Mouse (Mus musculus) brain, embryonic 14.5 days (tissue): Measurements from ENCODE around the gene Fzd4. TPM values are rescaled to one million over a fixed set of nuclear protein-coding genes. Genes with fewer than 3 reads are reported as not detected.

Experiments
- DNase-seq: peaks from one replicate; pipeline ENCODE4 v3.0.0-alpha.2; 2011; ENCODE audit warnings: low read depth
- CTCF ChIP-seq: fragments of 200-500 bp; IDR thresholded peaks from 2 replicates; pipeline ENCODE4 v1.5.1; 2012; ENCODE audit warnings: inconsistent platforms, mild to moderate bottlenecking, moderate library complexity, borderline replicate concordance; ENCODE audit not compliant: insufficient read depth, insufficient read length; ENCODE audit errors: extremely low read depth
- POLR2A ChIP-seq: fragments of 200-500 bp; IDR thresholded peaks from 2 replicates; pipeline ENCODE4 v1.6.1; 2012; ENCODE audit warnings: mild to moderate bottlenecking, inconsistent platforms, borderline replicate concordance; ENCODE audit not compliant: poor library complexity, insufficient read depth, insufficient read length, severe bottlenecking; ENCODE audit errors: extremely low read depth
- polyA plus RNA-seq: library from polyadenylated mRNA; depleted of rRNA; stranded (reverse); fragments of >200 nt; gene quantifications from 2 replicates; pipeline ENCODE4 v1.2.3, GENCODE M21; 2012

Fzd4 gene
- polyA plus RNA-seq, 1 experiment: 3.1 TPM

DNA sequence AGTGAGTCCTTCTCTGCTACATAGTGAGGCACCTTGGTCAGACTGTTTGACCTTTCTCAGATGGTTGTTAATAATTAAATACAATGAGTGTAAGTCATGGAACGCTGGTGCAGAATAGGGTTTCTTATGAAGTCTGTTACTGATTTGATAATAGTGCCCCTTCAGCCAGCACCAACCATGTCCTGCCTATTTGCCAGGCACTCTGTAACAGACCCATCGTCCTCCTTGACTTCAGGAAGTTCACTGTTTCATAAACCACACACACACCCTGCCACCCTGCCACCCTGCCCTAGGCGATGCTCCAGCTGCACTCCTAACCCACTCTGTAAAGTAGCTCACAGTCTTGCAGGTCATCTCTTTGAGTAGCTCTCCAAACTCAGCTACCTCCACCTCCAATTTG lies 2.2 kb upstream of the Fzd4 start:
- TF ChIP-seq CTCF (no peak), POLR2A (no peak)
- no peak for DNase-seq

DNA sequence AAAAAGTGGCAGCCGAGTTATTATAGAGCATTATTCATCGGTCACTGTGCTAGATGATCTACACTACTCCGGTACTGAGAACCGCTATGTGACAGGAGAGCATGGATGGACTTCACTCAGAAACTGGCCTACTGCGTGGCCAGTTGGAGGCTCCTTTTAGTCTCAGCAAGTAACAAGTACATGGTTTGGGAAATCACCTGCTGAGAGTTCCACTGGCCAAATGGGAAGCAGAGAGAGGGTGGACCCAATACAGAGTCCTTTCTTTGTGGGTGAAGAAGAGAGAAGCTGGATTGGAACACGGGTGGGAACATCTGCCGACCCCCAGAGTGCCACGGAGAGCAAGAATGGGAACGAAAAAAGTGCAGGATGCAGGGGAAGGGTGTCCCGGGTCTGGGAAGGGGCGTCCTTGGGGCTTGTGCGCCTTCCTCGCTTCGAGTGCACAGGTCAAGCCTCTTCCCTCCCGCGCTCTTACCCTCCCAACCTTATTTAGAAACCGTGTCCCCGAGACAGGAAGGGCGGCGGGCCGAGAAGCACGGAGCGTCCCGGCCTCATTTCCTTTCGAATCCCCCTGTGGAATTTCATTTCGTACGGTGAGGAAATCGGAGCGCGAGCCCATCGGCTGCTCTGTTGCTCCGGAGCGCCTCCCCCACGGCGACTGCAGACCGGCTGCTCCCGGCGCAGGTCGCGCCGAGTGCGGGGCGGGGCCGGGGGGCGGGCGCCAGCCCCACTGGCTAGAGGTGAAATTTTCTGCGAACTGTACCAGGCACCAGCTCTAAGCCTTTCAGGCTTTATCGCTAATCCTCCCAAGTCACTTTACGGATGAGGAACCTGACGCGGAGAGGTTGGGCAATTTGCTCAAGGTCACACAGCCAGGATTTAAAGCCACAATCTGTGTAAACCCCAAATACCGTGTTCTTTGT lies 842 bp upstream of the Fzd4 start:
- peak; percentile 82 for DNase-seq
- TF ChIP-seq POLR2A (0 out of 2 replicates have a peak, but pooled peaks have one; percentile 18), CTCF (no peak)

DNA sequence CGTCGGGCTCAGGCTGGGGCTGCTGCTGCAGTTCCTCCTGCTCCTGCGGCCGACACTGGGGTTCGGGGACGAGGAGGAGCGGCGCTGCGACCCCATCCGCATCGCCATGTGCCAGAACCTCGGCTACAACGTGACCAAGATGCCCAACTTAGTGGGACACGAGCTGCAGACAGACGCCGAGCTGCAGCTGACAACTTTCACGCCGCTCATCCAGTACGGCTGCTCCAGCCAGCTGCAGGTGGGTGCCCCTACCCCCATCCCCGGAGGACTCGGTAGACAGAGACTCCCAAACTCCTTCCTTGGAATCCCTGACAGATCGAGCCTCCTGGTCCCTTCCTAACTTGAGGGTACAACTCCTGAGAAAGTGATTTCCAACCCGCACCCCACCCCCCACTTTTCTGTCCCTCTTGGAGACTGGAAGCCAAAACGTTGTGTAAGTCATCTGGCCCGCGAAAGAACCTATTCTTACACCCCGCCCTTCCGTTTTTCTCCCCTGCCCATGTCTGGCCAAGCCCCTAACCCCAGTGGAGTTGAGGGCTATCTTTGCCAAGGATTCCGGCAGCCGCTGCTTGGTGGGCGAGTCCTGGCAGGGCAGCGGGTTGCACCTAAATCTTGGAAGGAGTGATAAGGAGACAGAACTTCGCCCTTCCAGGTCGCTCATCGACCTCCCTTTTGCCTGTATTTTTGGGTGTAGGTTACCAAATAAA lies 732 bp downstream of the Fzd4 start:
- no peak for TF ChIP-seq CTCF
- TF ChIP-seq POLR2A: no peak
- DNase-seq: peak; percentile 21

DNA sequence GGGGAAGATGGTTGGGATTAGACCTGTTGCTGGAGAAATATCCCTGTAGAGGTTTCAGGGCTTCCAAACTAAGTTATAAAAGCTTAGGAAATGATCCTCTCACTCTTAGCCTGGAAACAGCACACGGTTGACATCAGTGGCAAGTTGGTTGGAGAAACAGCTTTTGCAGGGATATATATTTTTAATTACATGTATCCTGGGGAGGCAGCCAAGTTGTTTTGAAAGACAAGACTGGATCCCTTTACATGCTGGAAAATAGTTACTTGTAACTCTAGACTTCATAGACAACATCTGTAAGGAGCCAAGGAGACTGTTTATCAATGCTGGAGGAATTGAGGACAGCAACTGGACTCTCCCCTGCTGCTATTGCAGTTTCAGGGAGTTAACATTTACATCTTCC lies 1.9 kb downstream of the Fzd4 start:
- TF ChIP-seq CTCF (no peak), POLR2A (no peak)
- no peak for DNase-seq

DNA sequence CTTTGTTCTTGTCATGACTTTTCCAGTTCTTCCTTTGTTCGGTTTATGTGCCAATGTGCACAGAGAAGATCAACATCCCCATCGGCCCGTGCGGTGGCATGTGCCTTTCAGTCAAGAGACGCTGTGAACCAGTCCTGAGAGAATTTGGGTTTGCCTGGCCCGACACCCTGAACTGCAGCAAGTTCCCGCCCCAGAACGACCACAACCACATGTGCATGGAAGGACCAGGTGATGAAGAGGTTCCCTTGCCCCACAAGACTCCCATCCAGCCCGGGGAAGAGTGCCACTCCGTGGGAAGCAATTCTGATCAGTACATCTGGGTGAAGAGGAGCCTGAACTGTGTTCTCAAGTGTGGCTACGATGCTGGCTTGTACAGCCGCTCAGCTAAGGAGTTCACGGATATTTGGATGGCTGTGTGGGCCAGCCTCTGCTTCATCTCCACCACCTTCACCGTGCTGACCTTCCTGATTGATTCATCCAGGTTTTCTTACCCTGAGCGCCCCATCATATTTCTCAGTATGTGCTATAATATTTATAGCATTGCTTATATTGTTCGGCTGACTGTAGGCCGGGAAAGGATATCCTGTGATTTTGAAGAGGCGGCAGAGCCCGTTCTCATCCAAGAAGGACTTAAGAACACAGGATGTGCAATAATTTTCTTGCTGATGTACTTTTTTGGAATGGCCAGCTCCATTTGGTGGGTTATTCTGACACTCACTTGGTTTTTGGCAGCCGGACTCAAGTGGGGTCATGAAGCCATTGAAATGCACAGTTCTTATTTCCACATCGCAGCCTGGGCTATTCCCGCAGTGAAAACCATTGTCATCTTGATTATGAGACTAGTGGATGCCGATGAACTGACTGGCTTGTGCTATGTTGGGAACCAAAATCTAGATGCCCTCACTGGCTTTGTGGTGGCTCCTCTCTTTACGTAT lies 3.1 kb downstream of the Fzd4 start:
- no peak for TF ChIP-seq POLR2A
- TF ChIP-seq CTCF: no peak
- no peak for DNase-seq

DNA sequence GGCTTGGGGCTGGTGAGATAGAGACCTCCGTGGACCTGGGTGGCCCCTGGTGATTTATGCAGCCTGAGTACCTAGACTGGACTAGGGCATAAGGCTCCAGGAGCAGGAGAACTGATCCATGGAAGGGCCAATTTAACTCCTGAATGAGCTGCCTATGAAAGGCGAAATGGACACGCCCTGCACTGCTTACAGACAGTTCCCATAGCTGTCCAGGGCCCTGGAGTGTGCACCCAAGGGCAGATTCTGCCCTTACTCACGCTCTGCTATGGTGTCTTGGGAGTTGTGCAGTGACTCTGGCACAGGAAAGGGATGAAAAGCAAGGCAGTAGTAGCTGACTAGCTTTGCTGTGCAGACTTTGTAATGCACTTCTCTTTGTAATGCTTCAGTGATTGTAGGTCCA lies 6.1 kb downstream of the Fzd4 start:
- no peak for TF ChIP-seq CTCF
- TF ChIP-seq POLR2A: no peak
- DNase-seq: no peak

DNA sequence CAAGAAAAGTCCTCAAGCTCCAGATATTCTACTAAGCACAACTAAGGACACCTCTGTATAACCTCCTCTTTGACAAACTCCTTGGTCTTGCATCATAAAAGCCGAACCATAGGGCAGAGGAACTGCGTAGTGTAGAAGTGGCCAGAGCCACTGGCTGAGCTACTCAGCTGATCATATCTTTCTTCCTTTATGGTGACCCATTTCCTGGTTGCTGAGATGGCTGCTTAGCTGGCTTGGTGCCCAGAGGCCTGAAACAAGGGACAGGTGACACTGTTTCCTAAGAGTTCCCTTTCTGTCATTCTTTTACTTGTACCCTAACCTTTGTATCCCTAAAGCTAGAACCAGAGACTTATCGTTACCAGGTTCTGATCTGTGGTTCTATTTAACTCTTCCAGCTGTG lies 7.2 kb downstream of the Fzd4 start:
- no peak for TF ChIP-seq CTCF
- no peak for TF ChIP-seq POLR2A
- no peak for DNase-seq

DNA sequence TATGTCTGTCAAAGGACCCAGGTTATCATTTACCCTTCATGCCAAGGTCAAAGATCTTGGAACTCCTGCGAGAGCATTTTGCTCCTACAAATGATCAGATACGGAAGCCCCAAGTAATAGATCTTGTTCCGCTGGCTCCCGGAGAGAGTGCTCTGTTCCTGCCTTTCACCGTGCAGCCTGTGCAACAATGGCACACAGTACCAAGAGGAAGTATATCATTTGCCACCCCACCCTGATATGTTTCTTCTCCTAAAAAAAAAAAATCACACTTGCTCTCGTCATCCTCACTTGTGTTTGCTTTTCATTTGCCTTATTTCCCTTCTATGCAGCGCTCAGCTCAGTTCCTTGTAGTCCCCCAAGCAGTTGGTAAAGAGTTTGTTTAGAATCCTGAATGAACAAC lies 7.9 kb downstream of the Fzd4 start:
- DNase-seq: no peak
- TF ChIP-seq CTCF (no peak), POLR2A (no peak)

DNA sequence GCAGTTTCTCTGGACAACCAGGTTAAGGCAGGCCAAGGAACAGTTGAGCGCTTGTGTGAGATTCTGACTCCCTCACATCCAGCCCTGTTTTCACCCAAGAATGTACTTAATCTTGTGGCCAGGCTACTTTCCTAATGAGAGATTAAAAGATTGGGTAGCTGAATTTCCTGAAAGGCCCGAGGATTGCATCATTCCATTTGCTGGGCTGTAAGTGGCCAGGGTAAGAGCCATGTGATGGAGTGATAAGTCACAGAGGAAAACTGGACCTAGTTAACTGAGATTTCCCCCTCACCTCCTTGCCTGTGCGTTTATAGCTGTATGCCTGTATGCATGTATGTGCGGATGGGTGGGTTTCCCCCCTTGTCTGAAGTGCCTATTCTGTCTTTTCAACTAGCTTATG lies 11.9 kb downstream of the Fzd4 start:
- DNase-seq: no peak

DNA sequence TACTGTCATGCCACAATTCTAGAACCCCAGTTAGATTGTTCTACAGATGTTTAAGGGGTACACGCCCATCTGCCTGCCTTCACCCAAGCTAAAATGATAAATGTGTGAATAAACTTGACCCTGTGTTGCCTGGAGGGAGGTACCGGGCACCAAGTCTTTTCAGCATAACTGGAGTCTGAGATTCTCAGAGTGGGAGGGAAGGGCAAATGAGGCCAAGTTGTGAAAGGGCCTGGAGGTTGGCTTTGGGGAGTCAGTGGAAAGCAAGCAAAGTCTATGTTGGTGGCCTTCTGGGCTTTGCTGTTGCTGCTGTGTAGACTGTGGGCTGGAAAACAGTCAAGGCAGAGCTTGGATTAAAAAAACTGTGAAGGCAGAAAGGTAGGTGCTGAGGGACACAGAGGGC lies 13.6 kb downstream of the Fzd4 start:
- DNase-seq: no peak
- TF ChIP-seq CTCF (no peak), POLR2A (no peak)

More for the DNA sequence above, 11.9 kb downstream of the Fzd4 start:
- TF ChIP-seq POLR2A: no peak
- TF ChIP-seq CTCF: no peak

DNA sequence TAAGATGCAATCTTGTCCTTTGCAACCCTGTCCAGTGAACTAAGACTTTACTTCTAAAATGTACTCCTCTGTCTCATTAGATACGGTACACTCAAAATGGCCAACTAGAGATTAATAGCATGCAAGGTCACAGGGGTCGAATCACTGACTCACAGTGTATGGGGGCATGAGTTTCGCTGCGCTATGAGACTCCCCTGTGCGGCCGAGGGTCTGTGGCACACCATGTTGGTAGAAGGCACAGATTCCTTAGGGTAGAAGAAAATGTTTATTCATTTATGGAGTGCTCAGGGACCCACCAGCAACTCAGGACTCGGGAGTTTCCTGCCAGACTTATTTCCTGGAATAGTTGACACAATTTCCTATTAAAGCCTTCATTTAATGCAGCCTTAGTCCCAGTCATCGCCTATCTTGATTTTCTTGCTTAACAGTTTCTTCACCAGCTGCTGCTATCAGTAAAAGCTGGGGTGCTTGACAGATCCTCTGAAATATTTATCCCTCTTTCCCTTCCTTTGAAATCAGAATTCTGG lies 14.0 kb downstream of the Fzd4 start:
- TF ChIP-seq POLR2A: no peak
- no peak for TF ChIP-seq CTCF
- no peak for DNase-seq
